Mouse (Mus musculus): ENCODE data around the gene Lim2. TPM values are rescaled to one million over a fixed set of nuclear protein-coding genes. Genes with fewer than 3 reads are reported as not detected.

Lim2 gene
- total and polyA plus RNA-seq, 3 experiments, result not detected

GRCm38 (mm10) chr7:43432891-43433290 lies 5.4 kb downstream of the Lim2 start:
- no peak for DNase-seq (ENCODE audit: low read depth, low spot score)
- TF ChIP-seq RAD21 (IDR thresholded peaks at IDR 0.05; ENCODE audit: low read depth, low read length) (no peak), GATA1 (IDR thresholded peaks at IDR 0.05; ENCODE audit: low read depth, low read length) (no peak), SIN3A (IDR thresholded peaks at IDR 0.05; ENCODE audit: low read length) (no peak), E2F4 (IDR thresholded peaks at IDR 0.05; ENCODE audit: borderline replicate concordance, low read depth, low read length) (no peak), TAL1 (IDR thresholded peaks at IDR 0.05; ENCODE audit: low read length) (no peak), CHD1 (IDR thresholded peaks at IDR 0.05; ENCODE audit: low read depth, low read length) (no peak), MEF2A (IDR thresholded peaks at IDR 0.05; ENCODE audit: extremely low read depth, insufficient replicate concordance, low read depth, low read length, poor library complexity, severe bottlenecking) (no peak), MYC (IDR thresholded peaks at IDR 0.05; ENCODE audit: low read depth, low read length) (no peak), POLR2AphosphoS5 (IDR thresholded peaks at IDR 0.05; ENCODE audit: borderline replicate concordance, low read depth, low read length) (no peak), ZKSCAN1 (IDR thresholded peaks at IDR 0.05; ENCODE audit: low read depth, low read length) (no peak), EP300 (IDR thresholded peaks at IDR 0.05; ENCODE audit: low read depth in 1 of 2, low read length in 2 of 2) (no peak), MAFK (IDR thresholded peaks at IDR 0.05; ENCODE audit: borderline replicate concordance, low read depth, low read length) (no peak), ZNF384 (IDR thresholded peaks at IDR 0.05; ENCODE audit: low read depth, low read length) (no peak), POLR2A (IDR thresholded peaks at IDR 0.05; ENCODE audit: control insufficient read depth in 1 of 2, insufficient read depth in 1 of 2, low read depth in 1 of 2, low read length in 2 of 2, poor library complexity in 1 of 2) (no peak), MAZ (IDR thresholded peaks at IDR 0.05; ENCODE audit: low read depth, low read length) (no peak), USF2 (IDR thresholded peaks at IDR 0.05; ENCODE audit: borderline replicate concordance in 1 of 2, insufficient read depth in 1 of 2, low read depth in 1 of 2, low read length in 2 of 2) (no peak), ZMIZ1 (IDR thresholded peaks at IDR 0.05; ENCODE audit: low read depth, low read length) (no peak), HCFC1 (IDR thresholded peaks at IDR 0.05; ENCODE audit: low read depth, low read length) (no peak), USF1 (IDR thresholded peaks at IDR 0.05; ENCODE audit: low read depth, low read length) (no peak), TCF12 (IDR thresholded peaks at IDR 0.05; ENCODE audit: low read depth, low read length) (no peak)
- no peaks in the 10 kb centered on the region for H3K79me2 ChIP-seq (ENCODE audit: control insufficient read depth, insufficient read depth, low read length, poor library complexity)
- no peaks in the 10 kb centered on the region for H3K36me3 ChIP-seq (ENCODE audit: control insufficient read depth in 1 of 2, insufficient read depth in 2 of 2, low read length in 2 of 2)
- H3K4me1 ChIP-seq (ENCODE audit: control insufficient read depth in 1 of 2, insufficient read depth in 2 of 2, low read length in 2 of 2), result no peaks in the 10 kb centered on the region
- peaks cover 0 to 3% of the 10 kb centered on the region in 2 experiments; a peak in 2 of 4 replicates for H3K27me3 ChIP-seq (ENCODE audit: control insufficient read depth in 1 of 2, insufficient read depth in 2 of 2, low read length in 2 of 2)
- H3K4me3 ChIP-seq (ENCODE audit: control insufficient read depth in 1 of 2, insufficient read depth in 1 of 2, low read depth in 2 of 2, low read length in 2 of 2), result no peak overlapping the region
- no peak overlapping the region for H3K27ac ChIP-seq (ENCODE audit: control insufficient read depth, low read depth, low read length)
- no peaks in the 10 kb centered on the region for H3K9me3 ChIP-seq (replicated peaks; ENCODE audit: insufficient read depth, low read length)
- H3K9ac ChIP-seq (ENCODE audit: control insufficient read depth, low read depth, low read length, poor library complexity, severe bottlenecking), result no peak overlapping the region

GRCm38 (mm10) chr7:43434676-43435075 lies 7.2 kb downstream of the Lim2 start:
- no peaks in the 10 kb centered on the region for H3K79me2 ChIP-seq (ENCODE audit: control insufficient read depth, insufficient read depth, low read length, poor library complexity)
- H3K27ac ChIP-seq (ENCODE audit: control insufficient read depth, low read depth, low read length), result no peak overlapping the region
- H3K9me3 ChIP-seq (replicated peaks; ENCODE audit: insufficient read depth, low read length), result no peaks in the 10 kb centered on the region
- no peak for DNase-seq (ENCODE audit: low read depth, low spot score)
- no peaks in the 10 kb centered on the region for H3K4me1 ChIP-seq (ENCODE audit: control insufficient read depth in 1 of 2, insufficient read depth in 2 of 2, low read length in 2 of 2)
- no peak for TF ChIP-seq RCOR1 (IDR thresholded peaks at IDR 0.05; ENCODE audit: low read depth, low read length)
- TF ChIP-seq UBTF (IDR thresholded peaks at IDR 0.05; ENCODE audit: borderline replicate concordance, insufficient read depth, low read depth, low read length), result no peak
- TF ChIP-seq BHLHE40 (IDR thresholded peaks at IDR 0.05; ENCODE audit: borderline replicate concordance, low read depth, low read length), result no peak
- TF ChIP-seq MXI1 (IDR thresholded peaks at IDR 0.05; ENCODE audit: low read depth, low read length), result no peak
- no peak for TF ChIP-seq JUND (IDR thresholded peaks at IDR 0.05; ENCODE audit: low read depth, low read length)
- TF ChIP-seq NRF1 (IDR thresholded peaks at IDR 0.05; ENCODE audit: insufficient read depth, low read depth, low read length, poor library complexity, severe bottlenecking), result no peak
- no peak for TF ChIP-seq USF1 (IDR thresholded peaks at IDR 0.05; ENCODE audit: low read depth, low read length)
- no peak for TF ChIP-seq ELF1 (IDR thresholded peaks at IDR 0.05; ENCODE audit: low read depth, low read length)
- no peak for TF ChIP-seq ZMIZ1 (IDR thresholded peaks at IDR 0.05; ENCODE audit: low read depth, low read length)
- no peak for TF ChIP-seq KAT2A (conservative IDR thresholded peaks at IDR 0.05; ENCODE audit: low read depth, low read length)
- no peak for TF ChIP-seq TAL1 (IDR thresholded peaks at IDR 0.05; ENCODE audit: low read length)
- TF ChIP-seq TBP (IDR thresholded peaks at IDR 0.05; ENCODE audit: low read depth, low read length), result no peak
- TF ChIP-seq TCF12 (IDR thresholded peaks at IDR 0.05; ENCODE audit: low read depth, low read length), result no peak
- no peak for TF ChIP-seq USF2 (IDR thresholded peaks at IDR 0.05; ENCODE audit: borderline replicate concordance in 1 of 2, insufficient read depth in 1 of 2, low read depth in 1 of 2, low read length in 2 of 2)
- TF ChIP-seq GABPA (IDR thresholded peaks at IDR 0.05; ENCODE audit: low read depth, low read length), result no peak
- TF ChIP-seq HCFC1 (IDR thresholded peaks at IDR 0.05; ENCODE audit: low read depth, low read length), result no peak
- no peak for TF ChIP-seq RAD21 (IDR thresholded peaks at IDR 0.05; ENCODE audit: low read depth, low read length)
- no peak for TF ChIP-seq ZNF384 (IDR thresholded peaks at IDR 0.05; ENCODE audit: low read depth, low read length)
- peaks cover 0 to 3% of the 10 kb centered on the region in 2 experiments; a peak in 2 of 4 replicates for H3K27me3 ChIP-seq (ENCODE audit: control insufficient read depth in 1 of 2, insufficient read depth in 2 of 2, low read length in 2 of 2)
- no peaks in the 10 kb centered on the region for H3K36me3 ChIP-seq (ENCODE audit: control insufficient read depth in 1 of 2, insufficient read depth in 2 of 2, low read length in 2 of 2)
- H3K9ac ChIP-seq (ENCODE audit: control insufficient read depth, low read depth, low read length, poor library complexity, severe bottlenecking), result no peak overlapping the region
- H3K4me3 ChIP-seq (ENCODE audit: control insufficient read depth in 1 of 2, insufficient read depth in 1 of 2, low read depth in 2 of 2, low read length in 2 of 2), result no peak overlapping the region

Measured in MEL (cell line).